Mouse (Mus musculus) liver, embryonic 12.5 days (tissue): ENCODE results near the gene Krtap26-1. TPM values are rescaled to one million over a fixed set of nuclear protein-coding genes. Genes with fewer than 3 reads are reported as not detected.

Experiments used
- ATAC-seq: fragments of 200-750 bp; cut with Nextera tagmentation; 2 replicates; pipeline ENCODE4 v1.8.0; 2017; ENCODE audit warnings: moderate number of reproducible peaks, mild to moderate bottlenecking, moderate library complexity
- H3K27ac ChIP-seq: fragments of 300-500 bp; sonication (generic); 2 replicates; pipeline ENCODE4 v1.5.1; 2016; ENCODE audit warnings: mild to moderate bottlenecking
- H3K27me3 ChIP-seq: fragments of 300-500 bp; sonication (generic); replicated peaks from 2 replicates; pipeline ENCODE4 v1.6.1; 2016; ENCODE audit warnings: mild to moderate bottlenecking, moderate library complexity
- H3K36me3 ChIP-seq: fragments of 300-500 bp; sonication (generic); 2 replicates; pipeline ENCODE4 v1.6.1; 2016; ENCODE audit warnings: mild to moderate bottlenecking, moderate library complexity
- H3K4me1 ChIP-seq: fragments of 300-500 bp; sonication (generic); 2 replicates; pipeline ENCODE4 v1.6.1; 2016
- H3K4me2 ChIP-seq: fragments of 300-500 bp; sonication (generic); 2 replicates; pipeline ENCODE4 v1.6.1; 2016; ENCODE audit warnings: mild to moderate bottlenecking, moderate library complexity
- H3K4me3 ChIP-seq: fragments of 300-500 bp; sonication (generic); 2 replicates; pipeline ENCODE4 v1.5.1; 2016; ENCODE audit warnings: mild to moderate bottlenecking, moderate library complexity
- H3K9ac ChIP-seq: fragments of 300-500 bp; sonication (generic); 2 replicates; pipeline ENCODE4 v1.6.1; 2016; ENCODE audit warnings: mild to moderate bottlenecking, moderate library complexity
- H3K9me3 ChIP-seq: fragments of 300-500 bp; sonication (generic); replicated peaks from 2 replicates; pipeline ENCODE4 v1.6.1; 2016; ENCODE audit warnings: mild to moderate bottlenecking, moderate library complexity
- WGBS: fragments of 180-500 bp; shearing (Covaris S2); methylation state at CpG from one replicate; pipeline ENCODE4 v1.1.7; 2016; ENCODE audit not compliant: insufficient replicate concordance; 5-methylcytosine and 5-hydroxymethylcytosine counted together
- polyA plus RNA-seq: library from polyadenylated mRNA; unstranded; fragments of >200 nt; fragmentation: Nextera tagmentation; extraction: Ambion mirVana; gene quantifications from 2 replicates; pipeline ENCODE4 v1.2.1, GENCODE M21; 2016

Krtap26-1 gene
- polyA plus RNA-seq, 1 experiment from 2014 or later: not detected

DNA sequence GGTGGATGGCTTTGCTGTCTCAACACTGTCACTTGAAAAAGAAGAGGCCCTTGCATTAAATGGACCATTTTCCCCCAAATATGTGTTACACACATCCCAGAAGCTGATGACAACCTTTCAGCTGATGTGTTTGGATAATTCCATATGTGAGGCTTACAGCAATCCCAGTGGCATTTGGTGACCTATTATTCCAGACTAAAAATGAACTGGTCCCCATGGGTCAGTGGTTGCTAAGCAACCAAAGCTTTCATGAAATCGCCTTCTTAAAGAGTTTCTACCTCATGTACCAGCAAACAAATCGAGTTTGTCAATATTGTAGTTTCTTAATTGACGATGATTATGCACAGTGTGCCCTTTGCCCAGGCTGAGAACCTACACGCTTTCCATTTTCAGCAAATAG, 34.9 kb downstream of the Krtap26-1 start:
- no peak overlapping the region for H3K4me3 ChIP-seq
- H3K27me3 ChIP-seq: no peaks in the 10 kb centered on the region
- H3K36me3 ChIP-seq: no peaks in the 10 kb centered on the region
- H3K27ac ChIP-seq: no peak overlapping the region
- WGBS: 71% methylated on average over 4 of the region's 4 CpGs
- H3K4me2 ChIP-seq: no peak overlapping the region
- no peaks in the 10 kb centered on the region for H3K4me1 ChIP-seq
- H3K9me3 ChIP-seq: no peaks in the 10 kb centered on the region
- H3K9ac ChIP-seq: no peak overlapping the region
- ATAC-seq: no peak

DNA sequence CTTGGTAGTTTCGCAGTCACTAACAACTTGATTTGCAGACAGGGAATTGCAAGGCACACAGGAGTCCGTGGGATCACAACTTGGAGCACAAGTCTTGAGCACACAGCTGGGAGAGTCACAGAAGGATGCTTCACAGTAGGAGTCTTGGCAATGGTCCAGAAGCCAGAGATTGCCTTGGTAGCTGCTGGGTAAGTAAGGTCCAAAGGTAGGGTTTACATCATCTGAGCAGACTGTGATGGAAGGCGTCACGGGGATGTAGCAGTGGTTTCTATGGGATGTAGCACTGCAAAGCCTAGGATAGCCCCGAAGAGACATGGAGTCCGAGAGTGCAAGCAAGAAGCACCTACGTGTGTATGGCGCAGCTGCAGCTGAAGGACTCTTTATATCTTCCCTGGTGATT, 35.7 kb downstream of the Krtap26-1 start, which contains the start of gene Krtap24-1:
Gene Krtap24-1 (minus strand): TSS at position 358 of the 400 bp plus-strand sequence.
- ATAC-seq: no peak
- Histone ChIP-seq H3K9ac (no peak within 1 kb of the TSS), H3K4me1 (no peaks in the 10 kb centered on the region), H3K4me2 (no peak within 1 kb of the TSS), H3K36me3 (no peaks in the 10 kb centered on the region), H3K4me3 (no peak within 1 kb of the TSS), H3K27me3 (no peaks in the 10 kb centered on the region), H3K27ac (no peak within 1 kb of the TSS), H3K9me3 (no peaks in the 10 kb centered on the region)
- WGBS: 84% methylated on average over 8 of the region's 8 CpGs

DNA sequence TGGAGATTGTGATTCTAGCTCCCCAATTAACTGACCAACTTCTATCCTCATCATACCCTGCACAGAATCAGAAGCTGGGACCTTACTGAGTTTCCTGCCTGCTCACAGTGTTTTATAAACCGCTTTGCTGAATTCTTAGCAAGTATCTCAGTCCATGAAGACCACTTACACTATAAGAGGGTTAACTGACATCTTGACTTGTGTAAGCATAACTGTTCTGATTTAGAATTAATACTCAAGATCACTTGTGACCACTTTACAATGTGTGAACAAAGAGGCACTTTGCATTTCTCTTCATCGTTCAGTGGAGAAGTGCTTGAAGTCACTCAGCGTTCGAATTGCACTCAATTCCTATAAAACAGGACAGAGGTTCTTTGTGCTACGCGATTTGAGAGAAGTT, 43.0 kb downstream of the Krtap26-1 start:
- H3K9ac ChIP-seq: no peak overlapping the region
- no peak for ATAC-seq
- no peaks in the 10 kb centered on the region for H3K9me3 ChIP-seq
- H3K27me3 ChIP-seq: no peaks in the 10 kb centered on the region
- H3K4me1 ChIP-seq: no peaks in the 10 kb centered on the region
- H3K27ac ChIP-seq: no peak overlapping the region
- no peak overlapping the region for H3K4me3 ChIP-seq
- H3K4me2 ChIP-seq: no peak overlapping the region
- no peaks in the 10 kb centered on the region for H3K36me3 ChIP-seq
- WGBS: 75% methylated on average over 6 of the region's 6 CpGs

DNA sequence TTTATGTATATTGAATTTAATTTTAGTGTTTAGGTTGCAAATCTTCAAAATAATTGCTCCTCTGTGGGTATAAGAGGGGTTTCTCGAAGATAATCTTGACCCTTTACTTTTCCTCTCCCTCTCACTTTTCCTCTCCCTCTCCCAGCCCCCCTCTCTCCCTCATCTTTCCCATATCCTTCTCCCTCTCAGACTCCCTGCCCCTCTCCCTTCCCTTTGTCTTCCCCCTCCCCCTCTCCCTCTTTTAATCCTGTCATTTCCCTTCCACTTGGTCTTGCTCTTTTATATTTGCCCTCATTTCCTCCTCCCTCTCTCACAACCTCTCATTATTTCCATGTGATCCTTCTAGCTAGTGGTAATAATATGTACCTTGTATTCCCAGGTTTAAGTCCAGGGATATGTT, 45.1 kb downstream of the Krtap26-1 start:
- 63% methylated on average over 1 of the region's 1 CpGs for WGBS
- ATAC-seq: no peak
- no peak overlapping the region for H3K4me3 ChIP-seq

DNA sequence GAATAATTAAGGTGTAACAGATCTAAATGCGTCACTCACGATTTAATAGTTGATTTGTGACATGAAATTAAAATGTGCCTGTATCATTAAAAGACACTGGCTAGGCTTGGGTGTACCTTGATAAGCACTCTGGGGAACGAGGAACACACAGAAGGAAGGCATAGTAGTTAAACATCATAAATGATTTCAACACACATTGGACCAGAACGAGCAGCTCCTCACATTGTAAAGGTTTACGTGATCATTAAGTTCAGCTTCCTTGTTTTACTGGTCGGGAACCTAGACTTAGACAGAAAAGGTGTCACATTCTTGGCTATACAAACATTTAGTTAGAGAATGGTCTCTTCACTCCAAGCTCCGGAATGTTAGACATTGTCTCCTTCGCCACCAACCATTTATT, 47.3 kb downstream of the Krtap26-1 start:
- Histone ChIP-seq H3K4me1 (no peaks in the 10 kb centered on the region), H3K36me3 (no peaks in the 10 kb centered on the region), H3K9me3 (no peaks in the 10 kb centered on the region), H3K27me3 (no peaks in the 10 kb centered on the region), H3K4me3 (no peak overlapping the region), H3K27ac (no peak overlapping the region), H3K4me2 (no peak overlapping the region), H3K9ac (no peak overlapping the region)
- no peak for ATAC-seq
- 65% methylated on average over 8 of the region's 8 CpGs for WGBS

More for the DNA sequence above, 45.1 kb downstream of the Krtap26-1 start:
- Histone ChIP-seq H3K27me3 (no peaks in the 10 kb centered on the region), H3K36me3 (no peaks in the 10 kb centered on the region), H3K9me3 (no peaks in the 10 kb centered on the region), H3K4me2 (no peak overlapping the region), H3K9ac (no peak overlapping the region), H3K4me1 (no peaks in the 10 kb centered on the region), H3K27ac (no peak overlapping the region)

DNA sequence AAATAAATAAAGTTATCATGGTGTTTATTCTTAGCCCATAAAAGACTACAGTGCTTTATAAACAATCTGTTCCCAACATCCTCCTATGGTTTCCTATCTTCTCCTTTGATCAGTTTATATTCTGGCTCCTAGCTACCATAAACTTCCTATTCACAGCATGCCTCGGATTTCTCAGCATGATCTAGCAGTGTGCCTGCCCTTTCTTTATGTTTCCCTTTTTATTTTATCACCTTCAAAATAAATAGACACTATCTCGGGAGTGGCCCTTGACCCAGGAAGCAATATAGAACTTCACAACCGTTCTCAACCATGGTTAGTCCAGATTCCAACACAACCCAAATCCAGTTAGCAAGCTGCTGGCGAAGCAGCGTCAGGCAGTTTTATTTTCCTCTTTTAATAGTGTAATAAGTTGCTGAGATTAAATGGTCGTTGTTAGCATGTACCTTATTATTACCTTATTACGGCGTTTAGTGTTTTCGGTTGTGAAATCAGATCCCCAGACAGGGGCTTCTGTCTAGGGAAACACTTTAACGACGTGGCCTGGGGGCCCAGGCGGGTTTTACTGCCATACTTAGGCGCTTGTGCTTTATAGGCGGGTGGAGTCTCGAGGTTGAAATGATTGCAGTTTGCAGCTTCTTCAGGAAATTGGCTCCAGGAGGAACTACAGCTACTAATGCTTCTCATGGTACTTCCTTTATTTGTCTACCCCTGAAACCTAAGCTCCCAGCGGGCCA, 47.9 kb downstream of the Krtap26-1 start:
- no peaks in the 10 kb centered on the region for H3K36me3 ChIP-seq
- no peak overlapping the region for H3K27ac ChIP-seq
- H3K27me3 ChIP-seq: no peaks in the 10 kb centered on the region
- 49% methylated on average over 16 of the region's 16 CpGs for WGBS
- no peak overlapping the region for H3K9ac ChIP-seq
- no peak overlapping the region for H3K4me3 ChIP-seq
- H3K4me1 ChIP-seq: no peaks in the 10 kb centered on the region
- no peak overlapping the region for H3K4me2 ChIP-seq
- ATAC-seq: no peak
- no peaks in the 10 kb centered on the region for H3K9me3 ChIP-seq

Other genes starting within 250 kb of the Krtap26-1 start
- not detected in 2 replicates for gene Cldn17, start 140.8 kb downstream of the Krtap26-1 start, polyA plus RNA-seq
- not detected in 2 replicates for gene Cldn8, start 84.6 kb downstream of the Krtap26-1 start, polyA plus RNA-seq
- gene Krtap24-1, start 35.5 kb downstream of the Krtap26-1 start, polyA plus RNA-seq: not detected in 2 replicates
- gene 2310079G19Rik, start 20.1 kb downstream of the Krtap26-1 start, polyA plus RNA-seq: not detected in 2 replicates
- gene Krtap27-1, start 23.9 kb upstream of the Krtap26-1 start, polyA plus RNA-seq: not detected in 2 replicates
- not detected in 2 replicates for gene 2310061N02Rik, start 60.2 kb upstream of the Krtap26-1 start, polyA plus RNA-seq
- gene Krtap13-1, start 81.1 kb upstream of the Krtap26-1 start, polyA plus RNA-seq: not detected in 2 replicates
- gene Krtap13, start 103.8 kb upstream of the Krtap26-1 start, polyA plus RNA-seq: not detected in 2 replicates
- gene 2310034C09Rik, start 111.1 kb upstream of the Krtap26-1 start, polyA plus RNA-seq: not detected in 2 replicates
- gene 2310057N15Rik, start 126.4 kb upstream of the Krtap26-1 start, polyA plus RNA-seq: not detected in 2 replicates
- not detected in 2 replicates for gene Gm5965, start 130.1 kb upstream of the Krtap26-1 start, polyA plus RNA-seq
- gene Gm20741, start 164.4 kb upstream of the Krtap26-1 start, polyA plus RNA-seq: not detected in 2 replicates
- gene Krtap15, start 172.4 kb upstream of the Krtap26-1 start, polyA plus RNA-seq: not detected in 2 replicates
- gene Krtap14, start 178.3 kb upstream of the Krtap26-1 start, polyA plus RNA-seq: not detected in 2 replicates
- not detected in 2 replicates for gene Krtap19-1, start 221.6 kb upstream of the Krtap26-1 start, polyA plus RNA-seq
- not detected in 2 replicates for gene Krtap19-2, start 226.5 kb upstream of the Krtap26-1 start, polyA plus RNA-seq
- not detected in 2 replicates for gene Krtap19-3, start 230.2 kb upstream of the Krtap26-1 start, polyA plus RNA-seq
- not detected in 2 replicates for gene Krtap19-4, start 237.3 kb upstream of the Krtap26-1 start, polyA plus RNA-seq
- not detected in 2 replicates for gene Krtap19-5, start 248.7 kb upstream of the Krtap26-1 start, polyA plus RNA-seq